Mouse (Mus musculus) embryo, embryonic 11.5 days (tissue): ENCODE data around the gene Itsn1.

Source experiments
- DNase-seq: peaks from one replicate; pipeline ENCODE4 v3.0.0-alpha.2; 2012; ENCODE audit warnings: low read depth, low spot score

Gene Itsn1

GRCm38 (mm10) chr16:91768586-91768985, 39.5 kb downstream of the Itsn1 start:
- DNase-seq, result no peak

DNA sequence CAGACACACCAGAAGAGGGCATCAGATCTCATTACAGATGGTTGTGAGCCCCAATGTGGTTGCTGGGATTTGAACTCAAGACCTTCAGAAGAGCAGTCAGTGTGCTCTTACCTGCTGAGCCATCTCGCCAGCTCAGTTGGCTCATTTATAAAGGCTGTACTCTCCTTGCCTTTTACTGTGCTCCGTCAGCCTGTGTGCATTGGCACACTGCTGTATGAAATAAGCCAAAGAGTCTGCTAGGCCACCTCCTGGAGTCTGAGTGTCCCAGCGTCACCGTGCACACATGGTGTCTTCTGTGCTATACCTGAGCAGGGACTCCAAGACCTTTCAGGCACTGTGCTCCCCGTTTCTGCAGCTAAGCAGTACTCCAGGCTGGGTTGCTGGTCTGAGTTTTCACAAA, 40.8 kb downstream of the Itsn1 start:
- no peak for DNase-seq

- DNase-seq, result peak; percentile 37
Observed at GRCm38 (mm10) chr16:91770662-91771061, 41.6 kb downstream of the Itsn1 start.

- no peak for DNase-seq
Observed at GRCm38 (mm10) chr16:91771334-91771733, 42.3 kb downstream of the Itsn1 start.

GRCm38 (mm10) chr16:91772586-91772985, 43.5 kb downstream of the Itsn1 start:
- no peak for DNase-seq

DNA sequence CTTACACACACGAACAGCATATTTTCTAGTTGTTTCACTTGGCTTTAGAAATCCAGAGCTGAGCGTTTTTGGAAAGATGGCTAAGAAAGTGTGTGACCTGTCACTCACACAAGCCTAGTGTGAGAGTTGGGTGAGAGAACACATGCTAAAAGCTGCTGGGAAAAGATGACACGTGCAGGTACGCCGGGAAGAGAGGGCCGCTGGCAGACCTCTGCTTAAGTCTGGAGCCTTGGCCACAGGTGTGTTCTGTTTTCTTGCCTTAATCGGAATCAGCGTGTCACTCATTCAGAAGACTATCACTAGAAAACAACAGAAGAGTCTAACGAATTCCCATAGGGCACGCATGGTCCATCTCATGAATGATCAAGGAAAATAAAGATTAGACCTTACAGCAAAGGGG, 50.5 kb downstream of the Itsn1 start:
- no peak for DNase-seq

DNA sequence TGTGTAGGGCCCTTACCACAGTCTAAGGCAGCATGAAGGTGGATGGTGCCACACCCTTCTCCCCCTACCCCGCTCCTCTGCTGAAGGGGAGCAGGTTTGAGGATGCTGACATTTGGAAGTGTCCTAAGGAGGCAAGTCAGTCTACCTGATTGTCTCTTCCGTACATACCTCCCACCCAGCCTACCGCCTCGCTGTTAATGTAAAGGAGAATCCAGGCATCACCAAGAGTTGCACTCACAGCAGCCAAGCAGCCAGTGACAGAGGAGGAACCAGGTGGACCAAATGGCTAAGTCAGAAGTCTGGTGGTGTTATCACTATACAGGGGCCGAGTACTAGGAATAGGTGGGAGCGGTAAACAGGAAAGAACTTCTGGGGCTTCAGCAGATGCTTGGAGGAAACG, 51.1 kb downstream of the Itsn1 start:
- no peak for DNase-seq

DNA sequence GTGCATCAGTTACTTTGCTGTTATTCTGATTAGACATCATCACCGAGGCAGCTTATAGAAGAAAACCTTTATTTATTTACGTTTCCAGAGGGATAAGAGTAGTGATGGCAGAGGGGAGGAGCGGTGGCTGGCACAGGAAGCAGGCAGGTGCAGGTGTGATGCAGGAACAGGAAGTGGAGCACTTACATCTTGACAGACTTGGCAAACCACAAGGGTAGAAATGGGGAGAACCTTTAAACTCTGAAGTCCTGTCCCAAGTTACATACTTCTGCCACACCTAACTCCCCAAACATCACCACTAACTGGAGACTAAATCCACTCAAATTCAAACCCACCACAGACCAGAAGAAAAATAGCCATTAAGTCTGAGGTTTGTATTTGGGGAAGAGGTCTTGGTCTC, 51.7 kb downstream of the Itsn1 start:
- DNase-seq, result no peak

DNA sequence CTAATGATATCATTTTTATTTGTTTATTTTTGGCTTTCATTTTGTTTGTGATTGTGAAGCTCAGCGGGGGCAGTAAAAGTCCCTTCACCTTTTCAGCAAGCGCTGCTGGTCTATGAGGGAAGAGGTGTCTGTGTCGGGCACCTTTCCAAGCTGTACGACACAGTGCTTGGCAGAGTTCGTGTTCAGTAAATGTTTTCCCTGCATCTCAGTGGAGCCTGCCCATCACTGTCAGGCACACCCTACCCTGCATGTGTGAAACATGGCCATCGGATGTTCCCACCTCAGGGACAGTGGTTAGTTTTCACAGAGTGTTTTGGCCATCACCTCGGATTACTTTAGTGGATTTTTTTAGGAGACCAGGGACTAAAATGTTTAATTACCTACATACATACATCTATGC, 54.1 kb downstream of the Itsn1 start:
- no peak for DNase-seq

DNA sequence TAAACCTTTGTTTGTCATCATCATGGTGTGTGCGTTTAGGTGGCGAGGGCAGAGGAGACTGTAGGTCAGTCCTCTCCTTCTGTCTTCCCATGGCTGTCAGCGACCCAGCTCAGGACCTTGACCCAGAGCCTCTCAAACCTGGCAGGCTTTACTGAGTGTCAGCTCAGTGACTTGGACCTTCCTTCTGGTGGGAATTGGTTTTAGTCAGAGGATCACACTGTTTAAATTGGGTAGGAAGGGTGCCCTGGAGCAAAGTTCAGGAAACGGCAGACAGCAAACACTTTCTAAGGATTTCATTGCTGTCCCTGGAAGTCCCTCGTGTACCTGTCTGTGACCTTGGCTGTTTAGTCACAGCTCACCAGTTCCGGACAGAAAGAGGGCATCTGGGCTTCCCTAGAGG, 55.2 kb downstream of the Itsn1 start:
- DNase-seq, result no peak

DNA sequence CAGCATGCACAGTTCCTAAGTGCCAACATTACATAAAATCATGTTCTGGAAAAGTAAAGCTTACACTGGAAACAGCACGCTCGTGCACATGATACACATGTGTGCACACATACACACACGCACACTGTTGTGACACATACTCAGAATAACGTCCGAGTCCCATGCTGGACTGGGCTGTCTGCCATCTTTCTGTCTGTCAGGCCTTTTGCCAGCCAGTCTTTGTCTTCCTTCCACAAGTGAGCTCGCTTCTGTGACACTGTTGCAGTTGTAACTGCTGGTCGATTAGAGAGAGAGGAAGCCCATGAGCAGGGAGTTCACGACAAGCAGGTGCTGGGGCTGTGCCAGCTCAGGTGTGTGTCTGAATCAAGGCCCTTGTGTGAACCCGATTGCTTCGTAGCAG, 57.3 kb downstream of the Itsn1 start:
- no peak for DNase-seq

DNA sequence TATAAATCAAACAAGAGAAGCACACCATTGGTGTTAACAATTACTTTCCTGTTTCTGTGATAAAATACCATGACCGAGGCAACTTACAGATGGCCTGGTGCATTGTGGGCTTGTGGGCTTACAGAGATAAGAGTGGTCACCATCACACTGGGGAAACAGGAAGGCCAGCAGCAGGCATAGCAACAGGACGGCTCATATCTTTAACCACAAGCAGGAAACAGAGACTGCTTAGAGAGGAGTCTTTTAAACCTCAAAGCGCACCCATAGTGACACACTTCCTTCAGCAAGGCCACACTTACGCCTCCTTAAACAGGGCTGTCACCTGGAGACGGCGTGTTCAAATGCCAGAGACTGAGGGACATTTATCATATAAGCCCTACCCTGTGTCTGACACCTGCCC, 60.6 kb downstream of the Itsn1 start:
- no peak for DNase-seq

DNA sequence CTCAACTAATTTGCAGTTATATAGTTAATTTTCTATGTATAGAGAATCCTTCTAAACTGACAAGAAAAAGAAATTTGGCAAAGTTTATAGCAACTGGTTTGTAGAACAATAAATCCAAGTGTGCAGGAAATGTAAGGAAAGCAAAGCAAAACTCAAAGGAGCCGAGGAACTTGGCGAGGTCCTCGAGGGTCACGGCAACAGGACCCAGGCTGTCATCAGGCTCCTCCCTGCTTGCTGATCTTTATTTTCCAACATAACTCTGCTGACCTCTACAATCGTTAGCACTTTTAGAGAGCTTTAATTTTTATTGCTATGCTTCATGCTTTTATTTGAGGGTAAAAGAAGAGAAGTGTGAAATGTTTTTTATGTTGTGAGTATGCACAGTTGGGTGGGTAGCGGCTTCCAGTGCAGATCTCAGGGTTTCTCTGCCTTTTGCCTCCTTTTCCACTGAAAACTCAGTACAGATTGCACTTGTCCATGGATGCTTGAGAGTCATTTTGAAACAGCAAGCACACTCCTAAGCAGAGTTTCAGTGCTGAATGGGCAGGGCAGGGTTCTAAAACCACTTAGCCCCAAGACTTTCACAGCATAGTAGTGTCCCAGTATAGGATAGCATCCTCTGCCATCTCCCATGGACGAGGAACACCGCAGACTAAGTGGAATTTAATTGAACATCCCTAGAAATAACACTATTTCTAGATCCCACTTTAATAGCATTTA, 63.6 kb downstream of the Itsn1 start:
- no peak for DNase-seq

DNA sequence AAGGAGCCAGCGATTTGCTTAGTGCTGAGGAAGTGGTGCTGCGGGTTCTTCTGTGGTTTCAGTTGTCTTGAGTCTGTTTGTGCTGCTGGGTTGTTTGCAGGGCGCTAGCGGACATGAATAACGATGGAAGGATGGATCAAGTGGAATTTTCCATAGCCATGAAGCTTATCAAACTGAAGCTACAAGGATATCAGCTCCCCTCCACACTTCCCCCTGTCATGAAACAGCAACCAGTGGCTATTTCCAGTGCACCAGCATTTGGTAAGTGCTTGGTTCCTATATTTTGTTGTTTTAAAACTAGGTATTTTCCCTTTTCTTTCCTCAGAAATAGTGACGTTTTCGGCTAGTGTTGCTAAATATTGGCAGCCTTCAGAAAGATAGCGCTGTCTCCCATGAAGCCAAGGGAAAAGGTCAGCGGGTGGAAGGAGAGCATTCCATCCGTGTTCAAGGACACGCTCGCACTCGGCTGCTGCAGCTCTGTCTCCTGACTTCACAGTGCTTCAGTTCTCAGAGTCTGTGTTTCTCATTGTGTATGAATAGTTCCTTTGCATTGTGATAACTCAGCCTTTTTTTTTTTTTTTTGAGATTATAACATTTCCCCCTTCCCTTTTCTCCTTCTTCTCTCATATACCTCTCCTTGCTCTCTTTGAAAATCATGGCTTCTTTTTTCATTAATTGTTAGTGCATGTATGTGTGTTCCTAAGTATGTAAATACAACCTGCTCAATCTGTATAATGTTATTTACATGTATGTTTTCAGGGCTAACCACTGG, 64.6 kb downstream of the Itsn1 start:
- no peak for DNase-seq

- no peak for DNase-seq
Observed at GRCm38 (mm10) chr16:91794306-91794705, 65.2 kb downstream of the Itsn1 start.

DNA sequence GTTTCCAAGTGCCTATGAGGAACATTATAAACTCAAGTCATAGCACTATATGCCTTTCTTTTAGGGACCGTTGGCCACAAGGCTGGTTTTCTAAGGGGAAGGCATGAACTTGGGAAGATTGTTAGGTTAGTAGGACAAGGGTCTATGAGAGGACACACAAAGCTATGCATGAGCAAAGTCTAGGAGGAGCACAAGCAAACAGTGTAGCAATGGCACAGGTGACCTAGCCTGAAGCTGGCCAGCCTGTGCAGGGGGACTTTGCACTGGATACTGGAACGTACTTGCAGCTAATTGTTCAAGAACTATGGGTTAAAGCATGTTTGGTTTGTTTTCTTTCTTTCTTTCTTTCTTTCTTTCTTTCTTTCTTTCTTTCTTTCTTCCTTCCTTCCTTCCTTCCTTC, 66.0 kb downstream of the Itsn1 start:
- no peak for DNase-seq

DNA sequence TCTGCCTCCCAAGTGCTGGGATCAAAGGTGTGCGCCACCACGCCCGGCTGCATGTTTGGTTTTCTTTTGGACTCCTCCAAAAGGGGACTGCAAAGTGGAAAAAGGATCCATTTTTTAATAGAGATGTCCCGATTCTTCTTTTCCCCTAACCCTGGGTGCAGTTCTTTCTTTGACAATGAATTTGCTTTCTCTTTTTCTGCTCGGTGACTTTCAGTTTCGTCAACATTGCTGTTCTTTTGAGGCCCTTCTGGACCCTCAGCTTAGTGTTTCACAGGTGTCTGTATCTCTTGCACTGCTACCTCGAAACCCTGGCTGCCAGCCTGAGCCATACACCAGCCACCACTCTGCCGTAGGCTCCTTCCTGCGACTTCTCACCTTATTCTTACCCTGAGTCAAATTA, 66.5 kb downstream of the Itsn1 start:
- no peak for DNase-seq

DNA sequence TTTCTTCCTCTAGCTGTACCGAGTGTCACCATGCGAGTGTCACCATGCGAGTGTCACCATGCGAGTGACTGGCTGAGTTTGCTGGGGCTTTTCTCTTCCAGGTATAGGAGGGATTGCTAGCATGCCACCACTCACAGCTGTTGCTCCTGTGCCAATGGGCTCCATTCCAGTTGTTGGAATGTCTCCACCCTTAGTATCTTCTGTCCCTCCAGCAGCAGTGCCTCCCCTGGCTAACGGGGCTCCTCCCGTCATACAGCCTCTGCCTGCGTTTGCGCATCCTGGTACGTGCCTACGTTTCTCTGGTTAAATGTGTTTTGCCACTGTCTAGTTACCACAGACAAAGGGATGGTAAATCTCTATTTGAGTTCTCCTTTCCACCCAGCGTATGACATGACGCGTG, 72.3 kb downstream of the Itsn1 start:
- no peak for DNase-seq

DNA sequence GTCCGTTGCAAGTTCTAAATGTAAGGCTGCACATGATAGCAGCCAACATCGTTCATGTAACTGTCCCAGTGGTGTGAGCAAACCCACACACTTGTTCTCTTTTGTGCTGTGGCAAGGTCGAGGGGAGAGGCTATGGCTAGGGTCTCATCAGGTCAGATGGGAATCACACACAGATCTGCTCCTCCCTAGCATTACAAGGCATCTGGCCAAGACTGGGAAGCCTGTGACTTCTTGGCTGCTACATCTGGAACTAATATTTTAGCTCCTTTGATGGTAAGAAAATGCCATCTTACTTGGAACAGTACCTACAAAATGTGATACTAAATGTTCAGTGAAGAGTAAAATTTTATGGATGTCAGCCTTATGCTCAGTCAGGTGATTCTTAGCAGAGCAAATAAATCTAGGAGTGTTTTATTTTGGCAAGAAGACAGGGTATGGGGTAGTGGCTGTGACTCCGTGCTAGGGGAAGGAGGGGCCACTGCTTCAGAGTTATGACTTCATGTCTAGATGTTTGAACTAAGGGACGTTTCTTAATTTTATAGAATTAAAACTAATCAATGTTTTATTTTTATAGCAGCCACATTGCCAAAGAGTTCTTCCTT, 73.5 kb downstream of the Itsn1 start:
- DNase-seq, result no peak

- DNase-seq, result no peak
Observed at GRCm38 (mm10) chr16:91804418-91804817, 75.3 kb downstream of the Itsn1 start.

- DNase-seq, result no peak
Observed at GRCm38 (mm10) chr16:91804831-91805230, 75.8 kb downstream of the Itsn1 start.

GRCm38 (mm10) chr16:91810235-91810634, 81.2 kb downstream of the Itsn1 start:
- no peak for DNase-seq

- no peak for DNase-seq
Observed at GRCm38 (mm10) chr16:91811339-91811738, 82.3 kb downstream of the Itsn1 start.
